Mouse (Mus musculus) gastrocnemius, postnatal 4 days (tissue): ENCODE measurements around the gene Mrpl27. TPM values are rescaled to one million over a fixed set of nuclear protein-coding genes. Genes with fewer than 3 reads are reported as not detected.
"Not testable (repeated sequence)": the region's sequence is repeated elsewhere in the genome, so short reads cannot be mapped to it uniquely, and the experiment has no call there.

Experiments
- DNase-seq, 2 experiments: peaks; one replicate each; pipeline ENCODE4 v3.0.0; 2021 to 2022; ENCODE audit warnings: low spot score in 2 of 2, mixed read lengths in 2 of 2
- total RNA-seq, 2 experiments: library from RNA; stranded (reverse); gene quantifications; 2 replicates each; pipeline ENCODE4 v1.2.3; 2021

Mrpl27 gene
- total RNA-seq, 2 experiments from 2014 or later: 55.3 to 60.3 TPM

- DNase-seq: no peak
These were observed 11.7 kb downstream of the Mrpl27 start for GRCm38 (mm10) chr11:94665281-94665680.

GRCm38 (mm10) chr11:94674984-94675383, 21.4 kb downstream of the Mrpl27 start:
- DNase-seq: no peak

GRCm38 (mm10) chr11:94675446-94675845, 21.9 kb downstream of the Mrpl27 start:
- DNase-seq: no peak

- no peak for DNase-seq
These were observed 22.7 kb downstream of the Mrpl27 start for GRCm38 (mm10) chr11:94676308-94676707.

- DNase-seq: peak; percentile 86 to 91
These were observed 23.4 kb downstream of the Mrpl27 start, which contains the start of gene Xylt2 for GRCm38 (mm10) chr11:94676754-94677606. TSS of gene Xylt2 (minus strand) at chr11:94677515.

- no peak for DNase-seq
These were observed 24.1 kb downstream of the Mrpl27 start for GRCm38 (mm10) chr11:94677607-94678145.

GRCm38 (mm10) chr11:94680639-94681038, 27.1 kb downstream of the Mrpl27 start:
- no peak for DNase-seq

- DNase-seq: no peak
These were observed 28.1 kb downstream of the Mrpl27 start for GRCm38 (mm10) chr11:94681640-94682039.

GRCm38 (mm10) chr11:94682427-94682826, 28.9 kb downstream of the Mrpl27 start:
- DNase-seq: no peak

- no peak for DNase-seq
These were observed 33.6 kb downstream of the Mrpl27 start for GRCm38 (mm10) chr11:94687178-94687577.

- not testable (repeated sequence) for DNase-seq
These were observed 38.9 kb downstream of the Mrpl27 start for GRCm38 (mm10) chr11:94692502-94692901.

- DNase-seq: no peak
These were observed 41.9 kb downstream of the Mrpl27 start for GRCm38 (mm10) chr11:94695508-94695907.

GRCm38 (mm10) chr11:94697140-94697539, 43.6 kb downstream of the Mrpl27 start:
- DNase-seq: no peak

- DNase-seq: no peak
These were observed 44.3 kb downstream of the Mrpl27 start for GRCm38 (mm10) chr11:94697703-94698464.

GRCm38 (mm10) chr11:94699399-94699798, 45.8 kb downstream of the Mrpl27 start:
- DNase-seq: no peak

- no peak for DNase-seq
These were observed 48.0 kb downstream of the Mrpl27 start for GRCm38 (mm10) chr11:94701401-94702215.

- DNase-seq: no peak
These were observed 48.6 kb downstream of the Mrpl27 start for GRCm38 (mm10) chr11:94702216-94702610.

- no peak for DNase-seq
These were observed 50.5 kb downstream of the Mrpl27 start for GRCm38 (mm10) chr11:94704020-94704419.

- DNase-seq: no peak
These were observed 50.9 kb downstream of the Mrpl27 start, which contains the start of gene Gm11541 for GRCm38 (mm10) chr11:94704472-94704871. TSS of gene Gm11541 (minus strand) at chr11:94704499.
